Mouse (Mus musculus) stomach, postnatal 0 days (tissue): ENCODE measurements around the gene Vcl.

Experiments
- CTCF ChIP-seq: IDR thresholded peaks from 2 replicates; pipeline ENCODE4 v1.5.1; 2016; ENCODE audit warnings: antibody characterized with exemption, low read depth, mild to moderate bottlenecking, moderate library complexity
- EP300 ChIP-seq: optimal IDR thresholded peaks from 2 replicates; pipeline ENCODE3; 2016; ENCODE audit warnings: antibody characterized with exemption

DNA sequence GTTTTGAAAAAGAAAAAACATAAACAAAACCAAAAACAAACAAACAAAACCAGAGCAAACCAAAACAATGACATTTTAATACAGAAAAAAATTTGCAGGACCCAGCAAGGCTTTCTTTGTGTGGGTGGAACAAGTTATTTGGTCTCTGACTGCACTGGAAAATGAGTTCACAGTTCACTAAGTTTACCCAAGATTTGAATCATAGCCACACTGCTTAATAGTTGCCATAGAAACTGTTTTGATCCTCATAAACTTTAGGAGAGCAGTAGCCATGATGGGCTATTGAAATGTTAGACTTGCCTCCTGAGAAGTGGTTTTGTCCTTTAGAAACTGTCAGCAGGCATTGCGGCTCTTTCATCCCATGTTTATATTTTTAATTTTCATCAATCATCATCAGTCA lies 39.9 kb downstream of the Vcl start:
- TF ChIP-seq CTCF (no peak), EP300 (no peak)
